27 mouse cellular contexts compared by ENCODE assay signal in the genomic region with DNA sequence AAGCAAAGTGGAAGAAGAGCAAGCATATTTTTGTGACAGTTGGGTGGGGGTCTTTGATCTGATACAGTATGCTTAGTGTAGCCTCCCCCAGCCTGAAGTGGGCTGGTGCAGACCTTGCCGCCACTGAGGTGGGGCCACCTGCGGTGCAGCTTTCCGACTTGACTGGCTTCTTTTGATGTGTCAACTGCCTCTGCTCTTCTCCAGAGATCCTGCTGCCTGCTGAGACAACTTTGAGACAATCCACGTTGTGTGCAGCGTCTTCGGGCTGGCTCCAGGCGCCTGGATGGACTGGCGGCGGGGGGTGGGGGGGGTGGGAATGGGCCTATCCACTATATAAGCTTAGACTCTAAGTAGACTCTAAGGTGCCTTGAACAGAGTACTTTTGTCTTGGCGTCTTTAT.
"Had no signal": no experiment of that assay in that cellular context is flagged by ENCODE, and none has a peak within 500 bp of the region (broad histone marks: within the 10 kb centered on the region; RNA-seq: fewer than 3 reads in every experiment).

No protein-coding gene starts in this region.

- H3K9ac ChIP-seq: limb, embryonic 12.5 days; limb, embryonic 13.5 days; limb, embryonic 15.5 days; liver, embryonic 12.5 days; liver, embryonic 13.5 days; liver, embryonic 14.5 days; liver, embryonic 15.5 days; liver, postnatal 0 days; lung, embryonic 14.5 days; lung, embryonic 15.5 days; midbrain, embryonic 12.5 days; midbrain, embryonic 13.5 days; midbrain, embryonic 15.5 days had no signal

- H3K4me1 ChIP-seq: limb, embryonic 12.5 days; limb, embryonic 13.5 days; limb, embryonic 15.5 days; liver, embryonic 12.5 days; liver, embryonic 13.5 days; liver, embryonic 15.5 days; lung, embryonic 15.5 days; megakaryocyte, embryonic 14.5 days; midbrain, embryonic 13.5 days; midbrain, embryonic 15.5 days had no signal

- H3K9me3 ChIP-seq: limb, embryonic 10.5 days; limb, embryonic 12.5 days; limb, embryonic 15.5 days; liver, embryonic 12.5 days; liver, embryonic 13.5 days; liver, embryonic 15.5 days; lung, embryonic 15.5 days; midbrain, embryonic 12.5 days; midbrain, embryonic 13.5 days; midbrain, embryonic 15.5 days had no signal

- H3K36me3 ChIP-seq: limb, embryonic 10.5 days; limb, embryonic 12.5 days; limb, embryonic 13.5 days; limb, embryonic 15.5 days; liver, embryonic 12.5 days; liver, embryonic 13.5 days; liver, embryonic 15.5 days; lung, embryonic 15.5 days; midbrain, embryonic 10.5 days; midbrain, embryonic 12.5 days; midbrain, embryonic 13.5 days; midbrain, embryonic 15.5 days had no signal

- H3K27ac ChIP-seq: limb, embryonic 10.5 days; limb, embryonic 12.5 days; limb, embryonic 13.5 days; limb, embryonic 15.5 days; liver, embryonic 12.5 days; liver, embryonic 13.5 days; liver, embryonic 14.5 days; liver, embryonic 15.5 days; lung, embryonic 15.5 days; macrophage; midbrain, embryonic 10.5 days; midbrain, embryonic 12.5 days; midbrain, embryonic 13.5 days; midbrain, embryonic 15.5 days had no signal

- H3K4me3 ChIP-seq: limb, embryonic 10.5 days; limb, embryonic 12.5 days; limb, embryonic 13.5 days; limb, embryonic 15.5 days; liver, embryonic 12.5 days; liver, embryonic 13.5 days; liver, embryonic 15.5 days; lung, embryonic 15.5 days; megakaryocyte, embryonic 14.5 days; midbrain, embryonic 10.5 days; midbrain, embryonic 12.5 days; midbrain, embryonic 13.5 days; midbrain, embryonic 15.5 days; myocyte had no signal

- DNase-seq: left cerebral cortex, postnatal 4 days; liver; liver, embryonic 13.5 days; liver, postnatal 0 days; lung, adult 18-20 months; lung, adult 2 months; lung, embryonic 14.5 days; lung, postnatal 10 days; lung, postnatal 14 days; lung, postnatal 36 days; lung, postnatal 4 days; midbrain, embryonic 14.5 days had no signal
